Mouse (Mus musculus) olfactory bulb, adult 2 months (tissue): ENCODE data around the gene Pcsk6.

Source experiments
- CTCF ChIP-seq: fragments of 200-500 bp; IDR thresholded peaks from 2 replicates; pipeline ENCODE4 v1.5.1; 2012; ENCODE audit warnings: low read depth, mild to moderate bottlenecking, low read length, moderate library complexity; ENCODE audit not compliant: insufficient read depth
- POLR2A ChIP-seq: fragments of 200-500 bp; IDR thresholded peaks from 2 replicates; pipeline ENCODE4 v1.6.1; 2012; ENCODE audit warnings: mild to moderate bottlenecking, low read depth, low read length, moderate library complexity; ENCODE audit not compliant: insufficient read depth

GRCm38 (mm10) chr7:66001035-66001754, 139.7 kb downstream of the Pcsk6 start:
- no peak for TF ChIP-seq CTCF
- no peak for TF ChIP-seq POLR2A
